ENCODE assay signal across 8 mouse cellular contexts in the genomic region with DNA sequence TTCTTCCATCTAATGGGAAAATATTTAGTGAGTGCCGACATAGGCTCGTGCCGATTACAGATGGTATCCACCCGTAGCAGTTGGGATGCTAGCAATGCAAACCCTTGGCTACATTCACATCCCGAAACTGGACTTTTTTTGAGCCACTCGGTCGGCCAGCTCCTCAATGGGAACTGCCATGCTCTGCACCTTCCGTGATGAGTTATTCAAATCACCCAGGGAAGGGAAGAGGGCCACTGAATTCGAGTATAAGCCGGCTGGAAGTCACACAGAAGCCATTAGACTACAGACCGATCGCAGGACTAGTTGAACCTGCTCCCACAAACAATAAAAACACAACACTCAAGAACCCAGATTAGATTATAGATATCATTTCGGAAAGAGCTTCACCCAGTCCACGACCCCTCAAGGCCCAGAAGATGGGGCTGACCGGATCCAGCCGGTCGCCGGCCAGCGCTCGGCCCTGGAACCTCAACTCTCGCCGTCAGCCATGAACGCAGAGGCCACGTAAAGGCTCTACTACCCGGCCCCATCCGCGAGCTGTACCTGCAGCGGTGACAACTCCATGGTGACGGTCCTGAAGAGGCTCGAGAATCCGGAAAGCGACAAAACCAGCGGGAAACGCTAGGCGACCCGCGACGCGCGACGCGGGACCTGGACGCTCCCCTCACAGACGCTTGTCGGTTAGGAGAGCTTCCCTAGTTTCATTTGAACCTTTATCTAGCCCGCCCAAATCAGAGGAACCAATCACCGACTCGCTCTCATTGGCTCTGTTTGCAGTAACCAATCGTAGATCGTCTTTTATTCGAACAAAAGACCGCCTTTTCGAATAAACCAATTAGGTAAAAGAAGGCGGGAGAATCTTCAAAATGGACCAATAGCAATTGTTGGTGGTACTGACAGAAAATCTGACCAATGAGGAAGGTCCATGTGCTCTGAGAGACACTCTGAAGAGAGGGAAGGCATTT. TPM values are rescaled to one million over a fixed set of nuclear protein-coding genes. Genes with fewer than 3 reads are reported as not detected.
DNase-seq lines count a peak whose midpoint lies in the region; ATAC-seq and TF ChIP-seq lines count a peak whose summit lies in the region.

A gene (minus strand): TSS at position 690 of the 968 bp plus-strand sequence.

- POLR2A ChIA-PET in Patski (lab: Charles Lee): interaction anchor here (1.0 kb wide), 1 partner anchor 37 kb away, joined by 4 read pairs; no protein-coding TSS in a partner anchor

- CTCF ChIA-PET in Patski (lab: Charles Lee): no interaction called here

- peaks cover 18% of the 10 kb centered on the region for H3K4me1 ChIP-seq in hindbrain, embryonic 12.5 days

- no peak for TF ChIP-seq CTCF in Patski (IDR thresholded peaks at IDR 0.05)

- peak; percentile 92 for ATAC-seq in Patski
- peak; percentile 96 for ATAC-seq in hindbrain, embryonic 12.5 days (ENCODE audit: low FRiP score)

- H3K9me3 ChIP-seq in hindbrain, embryonic 12.5 days (replicated peaks): no peaks in the 10 kb centered on the region

- H3K9ac ChIP-seq in hindbrain, embryonic 12.5 days: peak within 1 kb of the TSS; percentile 69

- peak within 1 kb of the TSS; percentile 69 for H3K4me3 ChIP-seq in hindbrain, embryonic 12.5 days

- peaks cover 17% of the 10 kb centered on the region for H3K36me3 ChIP-seq in hindbrain, embryonic 12.5 days

- under 1% methylated on average over 54 of the region's 54 CpGs for WGBS in hindbrain, embryonic 12.5 days

- peak within 1 kb of the TSS; percentile 72 for H3K4me2 ChIP-seq in hindbrain, embryonic 12.5 days (replicated peaks)

- H3K27me3 ChIP-seq in Patski: no peaks in the 10 kb centered on the region
- H3K27me3 ChIP-seq in hindbrain, embryonic 12.5 days: no peaks in the 10 kb centered on the region

- peak within 1 kb of the TSS; percentile 8 for H3K27ac ChIP-seq in hindbrain, embryonic 12.5 days

- in situ Hi-C loops in Patski (cut with MboI; ENCODE audit: low pct_unique_long_range_greater_than_20kb): no loop called here

- DNase-seq in Patski (ENCODE audit: low read depth, low spot score): peak; percentile 99
- DNase-seq in cerebellum, postnatal 10 days: peak; percentile 90 to 94
- DNase-seq in frontal cortex, postnatal 10 days (ENCODE audit: low spot score in 2 of 2): peak; percentile 90 to 94
- peak; percentile 99 to 100 for DNase-seq in layer of hippocampus, postnatal 14 days (ENCODE audit: low spot score in 2 of 2)
- DNase-seq in lung, postnatal 14 days: peak; percentile 90
- DNase-seq in retina, adult 2 months (ENCODE audit: low read depth, low spot score): peak; percentile 98
- DNase-seq in thymus, postnatal 36 days: peak; percentile 89 to 94

RNA-seq across cellular contexts. Expression of the gene that starts here (rescaled TPM):
- 139 TPM for polyA plus RNA-seq in Patski (2021)
- 195 and 199 TPM in 2 replicates for polyA plus RNA-seq in hindbrain, embryonic 12.5 days (2016; fragmentation: Nextera tagmentation; extraction: Ambion mirVana)
- 1 to 10 TPM; 8.1 to 9.8 TPM for total RNA-seq in layer of hippocampus, postnatal 14 days (2021)

Comparison
In these comparisons a context has a peak if more than half of its experiments do, and no peak if none do; other contexts are left out.
1. Peak in every context shown above with its lines: DNase-seq, ATAC-seq, H3K4me3 ChIP-seq and H3K27ac ChIP-seq.